Mouse (Mus musculus) spleen, postnatal 36 days (tissue): ENCODE measurements at regions not wholly inside any gene's neighbourhood (a gene's known extent, or its start where the extent isn't known, plus 50 kb on each side); places are given as distances from the start of the nearest gene placed in this dataset.

Experiments
- DNase-seq, 2 experiments: peaks; one replicate each; pipeline ENCODE4 v3.0.0; 2022; ENCODE audit warnings: low spot score in 2 of 2, mixed read lengths in 1 of 2

- DNase-seq: no peak
These were observed 105.0 kb upstream of the Six3 start for GRCm38 (mm10) chr17:85508386-85508785.

DNA sequence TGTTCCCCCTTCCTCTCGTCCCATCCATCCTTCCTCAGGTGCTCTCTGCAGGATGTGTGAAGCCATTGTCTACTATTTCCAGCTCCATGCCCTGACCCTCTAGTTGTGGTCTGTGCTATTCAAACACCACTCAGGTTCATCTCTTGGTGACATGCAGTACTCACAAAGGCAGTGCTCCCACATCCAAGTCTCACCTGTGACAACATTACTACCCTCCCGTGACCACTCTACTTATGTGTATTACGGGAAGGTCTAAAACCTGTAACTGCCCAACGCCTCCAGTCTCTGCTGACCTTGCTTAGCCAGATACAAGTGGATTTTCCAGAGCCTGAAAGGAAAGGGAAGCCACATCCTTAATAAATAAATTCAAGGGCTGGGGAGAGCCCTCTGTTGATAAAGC lies 100.4 kb upstream of the Six3 start:
- DNase-seq: no peak

GRCm38 (mm10) chr17:85513936-85514335 lies 99.5 kb upstream of the Six3 start:
- DNase-seq: no peak

- DNase-seq: no peak
These were observed 99.0 kb upstream of the Six3 start for GRCm38 (mm10) chr17:85514396-85514795.

DNA sequence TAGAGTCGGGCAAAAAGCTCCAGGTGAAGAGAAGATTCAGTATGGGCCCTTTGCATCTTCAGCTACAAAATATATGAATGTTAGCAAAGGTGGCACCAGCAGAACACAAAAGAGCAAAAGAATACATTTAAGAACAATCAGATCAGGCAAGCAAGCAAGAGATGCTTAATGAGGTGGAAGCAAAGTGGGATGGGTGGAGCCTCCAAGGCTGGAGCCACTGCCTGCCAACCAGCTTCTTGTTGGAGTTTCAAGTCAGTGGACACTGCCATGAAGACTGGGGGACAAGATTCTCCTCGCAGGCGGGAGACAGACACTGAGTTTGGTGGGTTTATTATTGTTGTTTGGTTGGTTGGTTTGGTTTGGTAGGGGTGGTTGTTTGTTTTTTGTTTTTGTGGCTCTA lies 96.1 kb upstream of the Six3 start:
- DNase-seq: no peak

- no peak for DNase-seq
These were observed 94.9 kb upstream of the Six3 start for GRCm38 (mm10) chr17:85518513-85518912.

DNA sequence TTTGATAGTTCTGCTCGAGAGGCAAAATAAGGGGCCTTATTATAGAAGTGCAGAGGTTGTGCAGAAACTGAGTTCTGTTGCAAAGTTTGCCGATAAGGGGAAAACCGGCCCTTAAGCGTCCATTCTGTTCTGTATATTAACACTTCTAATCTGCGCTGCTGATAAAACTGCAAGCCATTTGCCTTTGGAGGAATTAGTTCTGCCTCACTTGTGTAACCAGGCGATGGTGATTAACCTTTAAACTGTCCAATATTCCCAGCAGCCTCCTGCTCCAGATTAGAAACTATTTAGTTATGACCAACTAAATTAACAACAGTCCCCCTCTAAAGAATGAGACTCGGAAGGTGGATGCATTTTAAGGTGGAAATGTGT lies 86.1 kb upstream of the Six3 start:
- DNase-seq: no peak

GRCm38 (mm10) chr17:85528105-85529004 lies 85.1 kb upstream of the Six3 start:
- no peak for DNase-seq

DNA sequence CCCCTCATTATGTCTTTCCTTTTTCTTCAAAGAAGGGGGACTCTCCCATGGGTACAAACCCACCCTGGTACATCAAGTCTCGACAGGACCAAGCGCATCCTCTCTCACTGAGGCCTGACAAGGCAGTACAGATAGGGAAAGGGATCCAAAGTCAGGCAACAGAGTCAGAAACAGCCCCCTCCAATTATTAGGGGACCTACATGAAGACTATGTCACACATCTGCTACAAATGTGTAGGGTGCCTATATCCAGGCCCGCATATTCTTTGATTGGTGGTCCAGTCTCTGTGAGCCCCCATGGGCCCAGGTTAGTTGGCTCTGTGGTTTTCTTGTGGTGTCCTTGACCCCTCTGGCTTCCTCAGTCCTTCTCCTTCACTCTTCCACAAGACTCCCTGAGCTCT lies 77.1 kb upstream of the Six3 start:
- no peak for DNase-seq

GRCm38 (mm10) chr17:85541258-85541777 lies 72.1 kb upstream of the Six3 start:
- DNase-seq: no peak

DNA sequence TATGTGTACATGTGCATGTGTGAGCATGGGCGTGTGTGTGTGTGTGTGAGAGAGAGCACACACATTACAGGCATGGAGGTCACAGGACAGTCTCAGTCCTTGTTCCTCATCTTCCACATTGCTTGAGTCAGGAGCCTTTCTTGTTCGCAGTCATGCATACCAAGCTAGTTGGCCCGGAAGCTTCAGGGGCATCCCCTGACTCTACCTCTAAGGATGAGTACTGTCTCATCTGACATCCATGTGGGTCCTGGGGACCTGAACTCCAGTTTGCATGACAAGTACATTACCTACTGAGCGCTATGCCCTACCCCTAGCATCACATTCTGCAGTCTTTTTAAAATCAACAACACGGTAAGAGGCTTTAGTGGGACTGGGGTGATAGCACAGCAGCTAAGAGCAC lies 65.3 kb upstream of the Six3 start:
- no peak for DNase-seq

GRCm38 (mm10) chr17:85561006-85561405 lies 52.4 kb upstream of the Six3 start:
- no peak for DNase-seq

DNA sequence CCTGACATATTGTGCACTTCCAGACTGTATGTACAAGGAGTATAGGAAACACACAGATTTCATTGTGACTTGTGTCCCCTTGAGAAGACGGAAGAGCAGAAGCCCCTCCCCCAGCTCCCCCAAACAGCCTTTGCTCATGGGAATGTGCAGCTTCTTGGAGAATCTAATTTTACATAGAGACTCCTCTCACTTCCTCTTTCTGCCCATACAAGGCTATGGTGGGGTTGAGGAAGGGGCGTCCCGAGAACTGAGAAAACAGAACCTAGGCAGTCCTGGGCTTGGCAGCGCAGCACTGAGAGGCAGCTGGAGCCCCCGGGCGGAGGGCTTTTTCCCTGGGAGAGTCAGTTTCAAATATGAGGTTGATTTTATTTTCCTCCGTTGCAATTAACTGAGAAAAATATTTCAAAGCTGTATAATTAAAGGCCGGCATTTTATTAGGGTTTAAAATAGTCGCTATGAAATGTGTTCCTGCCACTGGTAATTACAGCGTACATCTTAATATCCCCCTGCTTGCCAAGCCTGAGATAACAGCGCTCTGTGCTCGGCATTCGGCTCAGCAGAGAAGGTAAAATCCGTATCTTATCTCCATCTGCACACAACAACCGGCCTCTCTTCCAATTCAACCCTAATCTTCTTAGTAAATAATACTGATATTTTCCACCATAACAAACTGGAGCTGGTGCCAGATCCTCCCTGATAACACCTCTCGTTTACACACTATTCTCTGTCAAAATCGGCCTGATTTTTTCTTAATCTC lies 50.7 kb upstream of the Six3 start:
- DNase-seq: peak; percentile 7 to 10

- no peak for DNase-seq
These were observed 50.0 kb upstream of the Six3 start for GRCm38 (mm10) chr17:85563391-85563790.
